Mouse (Mus musculus): ENCODE results near the gene Ybx1.

DNA sequence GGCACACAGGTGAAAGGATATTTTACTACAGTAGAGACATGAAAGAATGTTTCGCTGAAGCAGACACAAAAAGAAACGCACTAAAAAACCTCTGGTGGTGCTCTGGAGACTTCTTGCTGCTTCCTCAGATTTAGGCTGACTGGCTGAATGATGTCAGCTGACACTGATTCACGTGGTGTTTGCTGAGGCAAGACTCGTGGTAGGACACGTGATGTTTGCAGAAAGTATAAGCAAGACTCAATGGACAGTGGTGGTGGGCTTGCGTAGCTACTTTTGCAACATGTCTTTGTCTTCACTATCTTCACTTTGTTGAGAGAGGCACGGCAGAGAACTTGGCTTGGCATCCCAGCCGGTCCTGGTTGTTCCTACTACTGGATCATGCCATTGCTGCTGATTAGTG lies 8.9 kb upstream of the Ybx1 start:
- TF ChIP-seq EP300 (IDR thresholded peaks at IDR 0.05; ENCODE audit: low read depth): no peak
- TF ChIP-seq CTCF (IDR thresholded peaks at IDR 0.05; ENCODE audit: low read depth): no peak

All from heart, postnatal 0 days (tissue).